Mouse (Mus musculus) stomach, postnatal 0 days (tissue): ENCODE measurements around the gene Gm44965.

Source experiments
- CTCF ChIP-seq: IDR thresholded peaks from 2 replicates; pipeline ENCODE4 v1.5.1; 2016; ENCODE audit warnings: antibody characterized with exemption, low read depth, mild to moderate bottlenecking, moderate library complexity
- EP300 ChIP-seq: optimal IDR thresholded peaks from 2 replicates; pipeline ENCODE3; 2016; ENCODE audit warnings: antibody characterized with exemption

- no peak for TF ChIP-seq EP300
- no peak for TF ChIP-seq CTCF
Observed at GRCm38 (mm10) chr6:48565693-48566310, 27.9 kb upstream of the Gm44965 start.
